Mouse (Mus musculus): Measurements from ENCODE around the gene Cnot8.

DNA sequence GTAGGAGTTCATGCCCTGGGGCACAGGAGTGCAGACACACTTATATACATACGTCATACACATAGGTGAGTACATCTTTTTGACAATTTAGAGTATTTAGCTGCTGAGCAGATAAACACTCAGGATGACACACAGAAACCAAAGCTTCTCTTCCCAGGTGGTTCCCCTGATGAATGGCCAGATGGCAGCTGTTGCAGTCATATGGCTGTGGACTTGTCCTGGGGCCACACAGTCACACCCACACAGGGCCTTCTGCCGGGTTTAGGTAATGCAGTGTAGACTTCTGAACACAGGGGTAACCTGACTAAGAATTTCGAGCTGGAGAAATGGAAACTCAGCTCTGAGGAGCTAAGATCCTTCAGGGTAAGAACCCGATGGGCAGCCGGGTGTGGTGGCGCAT, 22.2 kb upstream of the Cnot8 start:
- TF ChIP-seq CTCF (IDR thresholded peaks at IDR 0.05; ENCODE audit: borderline replicate concordance, insufficient read depth, low read depth, low read length): no peak
- TF ChIP-seq POLR2A (IDR thresholded peaks at IDR 0.05; ENCODE audit: borderline replicate concordance, insufficient read depth, low read length): no peak
